Mouse (Mus musculus) brain, embryonic 14.5 days (tissue): ENCODE data around the gene Dnmt1.

Source experiments
- CTCF ChIP-seq: fragments of 200-500 bp; IDR thresholded peaks from 2 replicates; pipeline ENCODE4 v1.5.1; 2012; ENCODE audit warnings: inconsistent platforms, mild to moderate bottlenecking, moderate library complexity, borderline replicate concordance; ENCODE audit not compliant: insufficient read depth, insufficient read length; ENCODE audit errors: extremely low read depth
- POLR2A ChIP-seq: fragments of 200-500 bp; IDR thresholded peaks from 2 replicates; pipeline ENCODE4 v1.6.1; 2012; ENCODE audit warnings: mild to moderate bottlenecking, inconsistent platforms, borderline replicate concordance; ENCODE audit not compliant: poor library complexity, insufficient read depth, insufficient read length, severe bottlenecking; ENCODE audit errors: extremely low read depth

DNA sequence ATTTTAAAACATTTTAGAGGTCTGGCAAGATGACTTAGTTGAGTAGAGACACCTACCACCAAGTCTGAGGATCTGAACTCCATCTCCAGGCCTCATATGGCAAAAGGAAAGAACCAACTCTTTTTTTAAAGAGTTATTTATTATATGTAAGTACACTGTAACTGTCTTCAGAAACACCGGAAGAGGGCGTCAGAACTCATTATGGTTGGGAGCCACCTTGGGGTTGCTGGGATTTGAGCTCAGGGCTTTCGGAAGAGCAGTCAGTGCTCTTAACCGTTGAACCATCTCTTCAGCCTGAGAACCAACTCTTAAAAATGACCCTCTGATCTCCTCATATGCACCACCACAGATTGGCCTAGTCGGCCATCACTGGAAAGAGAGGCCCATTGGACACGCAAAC, 72.5 kb downstream of the Dnmt1 start:
- TF ChIP-seq POLR2A (no peak), CTCF (no peak)
